Mouse (Mus musculus): ENCODE results near the gene Trim17.
A peak's percentile ranks its signal among the peaks of the same experiment; 100 is the strongest.

The Trim17 gene

DNA sequence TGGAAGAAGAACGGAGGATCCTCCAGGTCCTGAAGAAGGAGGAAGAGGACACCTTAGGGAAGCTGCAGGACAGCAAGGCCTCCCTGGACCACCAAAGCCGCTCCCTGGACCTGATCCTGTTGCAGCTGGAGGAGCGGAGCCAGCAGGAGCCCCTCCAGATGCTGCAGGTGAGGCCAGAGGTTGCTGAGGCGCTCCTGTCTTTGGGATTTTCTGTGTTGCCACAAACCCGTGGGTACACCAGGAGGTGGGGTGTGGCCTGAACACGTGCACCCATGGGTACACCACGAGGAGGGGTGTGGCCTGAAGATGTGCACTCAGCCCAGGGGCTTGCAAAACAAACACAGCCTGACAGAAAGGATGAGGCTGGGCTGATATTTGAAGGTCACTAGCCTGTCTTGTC, 14.1 kb downstream of the Trim17 start:
- no peak for DNase-seq (ENCODE audit: low read depth, low spot score)

- DNase-seq (ENCODE audit: low read depth, low spot score) = no peak
These were observed 14.5 kb downstream of the Trim17 start for GRCm38 (mm10) chr11:58969027-58969426.

DNA sequence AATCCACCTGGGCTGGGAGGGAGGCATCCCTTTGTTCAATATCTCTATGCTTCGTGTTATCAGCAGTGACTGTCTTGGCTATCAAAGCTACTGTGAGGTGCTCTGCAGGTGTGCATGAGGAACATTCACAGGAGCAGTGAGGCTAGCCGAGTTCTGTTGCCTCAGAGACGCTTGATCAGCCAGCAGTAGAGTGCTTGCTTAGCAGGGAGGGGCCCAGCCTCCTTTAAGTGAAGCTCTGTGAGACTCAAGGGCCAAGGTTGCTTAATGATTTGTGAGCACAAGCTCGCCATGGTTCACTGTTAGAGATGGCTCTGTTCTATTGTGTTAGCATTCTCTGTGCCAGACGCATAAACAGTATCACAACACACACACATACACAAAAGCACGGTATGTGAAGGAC, 15.2 kb downstream of the Trim17 start:
- DNase-seq (ENCODE audit: low read depth, low spot score) = no peak

GRCm38 (mm10) chr11:58970831-58971530, 16.5 kb downstream of the Trim17 start:
- DNase-seq (ENCODE audit: low read depth, low spot score) = no peak

GRCm38 (mm10) chr11:58971796-58972195, 17.3 kb downstream of the Trim17 start:
- DNase-seq (ENCODE audit: low read depth, low spot score) = no peak

DNA sequence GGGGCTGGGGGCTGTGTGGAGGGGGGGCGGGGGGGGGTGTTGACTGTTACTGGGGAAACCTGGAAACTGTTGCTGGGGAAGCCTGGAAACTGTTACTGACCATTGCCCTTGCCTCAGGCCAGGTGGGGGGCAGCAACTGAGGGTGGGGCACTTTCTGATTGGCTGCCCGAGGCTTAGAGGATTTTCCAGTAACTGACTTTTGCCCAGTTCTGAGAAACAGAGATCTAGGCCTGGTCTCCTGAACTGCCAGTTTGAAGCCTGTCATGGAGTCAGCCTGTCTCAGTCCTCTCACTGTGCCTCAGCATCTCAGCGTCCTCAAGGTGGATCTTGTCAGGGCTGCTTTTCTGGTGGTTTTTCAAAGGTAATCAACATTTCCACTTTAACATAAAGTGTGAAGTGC, 19.9 kb downstream of the Trim17 start:
- DNase-seq (ENCODE audit: low read depth, low spot score) = no peak

DNA sequence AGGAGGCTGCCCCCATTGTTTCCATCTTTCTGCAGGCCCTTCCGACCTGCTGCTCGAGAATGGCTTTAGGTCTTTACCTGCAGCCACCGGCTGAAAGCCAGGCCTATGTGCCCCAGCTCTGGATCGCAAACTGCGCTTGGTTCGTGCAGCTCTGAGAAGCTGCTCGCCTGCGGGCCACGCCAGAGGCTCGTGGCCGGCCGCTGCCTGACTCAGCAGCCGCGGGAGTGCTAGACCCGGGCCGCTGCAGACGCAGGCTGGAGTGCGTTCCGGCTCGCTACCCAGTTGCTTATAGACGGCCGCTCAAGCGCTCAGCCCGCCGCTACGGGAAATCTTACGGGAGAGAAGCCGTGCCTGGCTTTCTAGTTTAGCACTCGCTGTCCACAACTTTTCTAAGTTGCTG, 22.7 kb downstream of the Trim17 start:
- DNase-seq (ENCODE audit: low read depth, low spot score) = no peak

- no peak for DNase-seq (ENCODE audit: low read depth, low spot score)
These were observed 23.1 kb downstream of the Trim17 start for GRCm38 (mm10) chr11:58977607-58978026.

DNA sequence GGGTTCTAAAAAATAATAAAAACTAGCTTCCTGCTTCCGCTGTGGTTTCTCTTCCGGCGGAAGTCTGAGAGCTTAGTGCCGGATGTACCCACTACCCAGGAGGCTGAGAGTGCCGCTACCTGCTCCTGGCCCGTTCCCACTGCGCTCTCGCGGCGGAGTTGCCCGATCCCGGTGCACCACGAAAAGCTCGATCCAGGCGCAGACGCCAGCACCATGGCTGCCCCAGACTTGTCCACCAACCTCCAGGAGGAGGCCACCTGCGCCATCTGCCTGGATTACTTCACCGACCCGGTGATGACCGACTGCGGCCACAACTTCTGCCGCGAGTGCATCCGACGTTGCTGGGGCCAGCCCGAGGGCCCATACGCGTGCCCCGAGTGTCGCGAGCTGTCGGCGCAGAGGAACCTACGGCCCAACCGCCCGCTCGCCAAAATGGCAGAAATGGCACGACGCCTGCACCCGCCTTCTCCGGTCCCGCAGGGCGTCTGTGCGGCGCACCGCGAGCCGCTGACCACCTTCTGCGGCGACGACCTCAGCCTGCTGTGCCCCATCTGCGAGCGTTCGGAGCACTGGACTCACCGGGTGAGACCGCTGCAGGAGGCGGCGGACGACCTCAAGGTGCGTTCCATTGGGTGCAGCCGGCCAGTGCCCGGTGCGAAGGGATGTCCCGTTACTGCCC, 23.7 kb downstream of the Trim17 start, which contains the start of gene Trim11:
Gene Trim11 (plus strand): TSS at position 67 of the 679 bp plus-strand sequence.
- DNase-seq (ENCODE audit: low read depth, low spot score) = peak; percentile 80

- DNase-seq (ENCODE audit: low read depth, low spot score) = no peak
These were observed 24.2 kb downstream of the Trim17 start for GRCm38 (mm10) chr11:58978706-58979030.

GRCm38 (mm10) chr11:58979183-58979582, 24.7 kb downstream of the Trim17 start:
- DNase-seq (ENCODE audit: low read depth, low spot score) = no peak

- DNase-seq (ENCODE audit: low read depth, low spot score) = no peak
These were observed 25.2 kb downstream of the Trim17 start for GRCm38 (mm10) chr11:58979661-58980060.

DNA sequence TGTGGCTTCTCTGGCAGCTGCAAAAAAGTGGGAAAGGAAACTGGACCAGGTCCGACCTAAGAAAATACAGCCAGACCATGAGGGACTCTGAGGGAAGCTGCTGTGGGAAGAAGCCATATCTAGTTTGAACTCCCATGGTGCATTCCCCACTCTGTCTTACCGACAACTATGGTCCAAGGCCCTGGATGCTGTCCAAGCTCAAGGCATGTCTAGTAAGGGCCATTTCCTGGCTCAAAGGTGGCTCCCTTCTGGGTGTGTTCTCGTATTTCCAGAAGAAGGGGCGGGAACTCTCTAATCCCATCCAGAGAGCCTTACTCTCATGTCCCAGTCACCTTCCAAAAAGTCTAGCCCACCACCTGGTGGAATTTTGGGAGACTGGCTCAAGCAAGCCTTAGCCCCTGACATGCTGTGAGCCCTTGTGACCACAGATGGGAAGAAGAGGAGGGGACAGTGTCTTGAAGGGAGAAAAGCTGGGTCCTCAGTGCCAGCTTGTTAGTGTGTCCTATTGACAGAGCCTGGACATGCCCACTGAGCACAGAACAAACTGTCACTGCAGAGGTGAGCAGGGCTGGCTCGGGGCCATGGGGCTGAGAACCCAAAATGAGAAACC, 26.0 kb downstream of the Trim17 start:
- no peak for DNase-seq (ENCODE audit: low read depth, low spot score)

GRCm38 (mm10) chr11:58981541-58982447, 27.3 kb downstream of the Trim17 start:
- DNase-seq (ENCODE audit: low read depth, low spot score) = peak; percentile 17

DNA sequence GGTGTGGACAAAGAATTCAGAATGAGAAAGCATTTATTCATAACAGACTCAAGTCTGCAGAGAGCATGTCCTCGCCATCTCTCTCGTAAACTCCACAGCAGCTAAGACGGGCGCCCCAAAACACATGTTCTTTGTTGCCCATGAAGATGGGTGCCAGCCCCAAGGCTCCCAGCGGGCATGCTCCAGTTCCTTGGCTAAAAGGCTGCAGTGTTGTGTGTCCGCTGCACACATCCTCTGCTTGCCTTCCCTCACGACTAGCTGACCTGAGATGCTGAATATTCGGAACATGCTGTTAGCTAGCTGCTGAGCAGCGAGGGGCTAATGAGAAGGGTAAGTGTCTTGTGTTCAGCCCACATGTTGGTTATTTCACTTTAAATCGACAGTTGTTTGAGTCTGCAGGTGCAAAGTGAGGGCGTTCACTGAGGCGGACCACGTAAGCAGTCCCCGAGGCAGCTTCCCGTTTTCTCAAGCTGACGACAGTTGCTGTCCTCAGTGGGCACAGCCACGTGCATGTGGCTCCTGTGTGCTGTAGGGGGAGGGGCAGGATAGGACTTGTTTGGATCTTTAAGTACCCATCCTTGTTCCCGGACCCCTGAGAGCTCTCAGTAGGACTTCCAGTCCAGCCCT, 28.1 kb downstream of the Trim17 start:
- no peak for DNase-seq (ENCODE audit: low read depth, low spot score)

- DNase-seq (ENCODE audit: low read depth, low spot score) = no peak
These were observed 29.3 kb downstream of the Trim17 start for GRCm38 (mm10) chr11:58983691-58984341.

DNA sequence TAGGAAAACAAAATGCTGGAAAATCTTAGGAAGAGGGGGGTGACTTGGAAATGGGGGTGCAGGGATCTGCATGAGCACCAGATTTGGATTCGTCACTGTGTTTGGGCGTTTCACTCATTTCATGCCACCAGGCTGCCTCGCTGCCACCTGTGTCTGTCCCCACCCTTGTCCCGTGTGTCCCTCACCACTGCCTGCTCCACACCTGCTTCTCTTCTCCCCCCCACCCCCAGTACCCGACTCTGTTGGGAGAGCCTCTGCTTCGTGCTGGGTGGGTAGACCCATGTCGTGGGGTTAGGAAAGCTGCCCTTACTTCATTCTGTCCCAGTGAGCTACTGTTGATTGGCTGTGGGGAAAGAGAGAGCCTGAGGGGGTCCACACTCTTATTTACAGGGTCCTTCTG, 30.2 kb downstream of the Trim17 start:
- no peak for DNase-seq (ENCODE audit: low read depth, low spot score)

DNA sequence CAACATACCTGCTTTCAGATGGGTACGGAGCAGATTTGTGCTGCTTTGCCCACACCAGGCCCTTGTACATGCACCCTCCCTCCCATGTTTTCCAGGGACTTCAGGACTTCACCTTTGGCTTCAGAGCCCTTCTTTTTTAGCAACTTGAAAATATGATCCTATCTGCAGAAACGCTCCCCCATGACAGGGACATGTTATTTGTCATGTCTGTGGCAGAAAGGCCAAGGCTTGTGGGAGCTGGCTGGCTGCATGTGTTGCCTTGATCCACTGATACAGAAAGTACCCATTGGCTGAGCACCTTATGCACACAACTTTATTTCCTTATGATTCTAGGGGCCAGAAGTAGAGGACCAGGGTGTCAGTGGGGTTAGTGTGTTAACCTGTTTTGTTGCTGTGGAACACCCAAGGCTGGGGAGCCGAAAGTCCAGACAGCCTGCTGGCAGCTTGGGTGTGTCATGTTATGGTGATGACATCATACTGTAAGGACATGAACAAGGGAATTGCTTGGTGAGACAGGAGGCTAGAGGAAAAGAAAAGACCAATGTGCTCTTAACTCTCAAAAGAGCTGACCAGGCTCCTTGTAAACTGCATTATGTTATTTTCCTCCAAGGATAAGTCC, 30.9 kb downstream of the Trim17 start:
- no peak for DNase-seq (ENCODE audit: low read depth, low spot score)

GRCm38 (mm10) chr11:58989166-58989565, 34.7 kb downstream of the Trim17 start:
- DNase-seq (ENCODE audit: low read depth, low spot score) = no peak

- no peak for DNase-seq (ENCODE audit: low read depth, low spot score)
These were observed 35.7 kb downstream of the Trim17 start for GRCm38 (mm10) chr11:58990141-58990540.

Data from forelimb bud, embryonic 11.5 days (tissue).